Mouse (Mus musculus) thymus, postnatal 25 days (tissue): ENCODE results near the gene Gpkow.

Experiments
- DNase-seq: peaks from one replicate; pipeline ENCODE4 v3.0.0; 2022

Gpkow gene

DNA sequence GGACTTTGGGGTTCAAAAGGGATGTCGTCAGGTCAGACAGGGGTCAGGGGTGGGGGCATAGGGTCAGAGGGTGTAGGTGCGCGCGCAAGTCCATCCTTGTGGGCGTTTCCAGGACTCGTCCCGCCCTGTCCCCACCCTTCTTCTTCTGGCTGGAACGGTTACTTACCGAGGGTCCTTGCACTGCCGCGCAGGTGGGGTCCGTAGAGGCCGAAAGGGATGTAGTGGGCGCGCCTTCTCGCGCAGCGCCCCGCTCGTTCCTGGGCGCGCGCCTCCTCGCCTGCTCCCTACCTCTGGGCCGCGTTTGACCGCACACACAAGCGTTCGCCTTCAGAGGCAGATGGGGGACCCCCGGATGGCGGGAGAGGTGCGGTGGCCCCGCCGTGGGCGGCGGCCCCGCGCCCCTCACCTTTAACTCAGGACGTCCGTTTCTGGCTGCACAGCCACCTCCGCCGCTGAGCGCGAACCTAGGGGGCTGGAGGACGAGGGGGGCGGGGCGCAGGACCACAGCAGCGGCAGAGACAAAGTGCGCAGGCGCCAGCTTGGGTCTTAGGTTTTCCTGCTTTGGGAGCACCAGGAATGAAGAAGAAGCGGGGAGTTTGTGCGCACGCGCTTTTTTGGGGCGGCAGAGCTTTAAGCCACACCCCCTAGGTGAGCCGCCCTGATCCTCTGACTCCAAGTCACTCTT is 53.6 kb downstream of the Gpkow start, which contains the start of gene Ccdc120:
Gene Ccdc120, minus strand, starts transcription at position 474 of the 685 bp plus-strand sequence.
- DNase-seq: peak; percentile 31

DNA sequence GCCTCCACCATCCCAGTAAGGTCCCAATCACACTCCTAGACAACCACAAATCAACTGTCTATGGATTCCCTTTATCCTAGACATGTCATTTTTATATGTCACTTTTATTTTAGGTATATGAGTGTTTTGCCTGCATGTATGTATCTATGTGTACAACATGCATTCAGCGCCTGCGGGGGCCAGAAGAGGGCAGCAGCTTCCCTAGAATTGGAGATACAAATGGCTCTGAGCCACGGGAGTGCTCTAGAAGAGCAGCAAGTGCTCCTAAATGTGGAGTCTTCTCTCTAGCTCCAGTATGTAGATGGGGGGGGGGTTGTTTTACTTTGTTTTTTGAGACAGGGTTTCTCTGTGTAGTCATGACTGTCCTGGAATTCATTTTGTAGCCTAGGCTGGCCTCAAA is 56.7 kb downstream of the Gpkow start:
- DNase-seq: peak; percentile 41
